Mouse (Mus musculus): ENCODE data around the gene Gstt1. TPM values are rescaled to one million over a fixed set of nuclear protein-coding genes. Genes with fewer than 3 reads are reported as not detected.

Gene Gstt1
- polyA plus RNA-seq, 1 experiment from 2014 or later = 11.6 TPM

GRCm38 (mm10) chr10:75763682-75764518 is 34.5 kb downstream of the Gstt1 start, which contains the start of gene Cabin1:
Gene Cabin1 (minus strand): TSS chr10:75764341.
- H3K27me3 ChIP-seq (replicated peaks; ENCODE audit: control insufficient read depth, insufficient read depth, low read length) = no peaks in the 10 kb centered on the region
- no peak for TF ChIP-seq CTCF (IDR thresholded peaks at IDR 0.05; ENCODE audit: low read depth)

GRCm38 (mm10) chr10:75762413-75762812 is 36.0 kb downstream of the Gstt1 start:
- Histone ChIP-seq H3K36me3 (ENCODE audit: control insufficient read depth, insufficient read depth) (peaks cover 5% of the 10 kb centered on the region; the same call in 1 of the 2 replicates), H3K4me3 (ENCODE audit: low read depth, low read length) (no peak overlapping the region), H3K9ac (ENCODE audit: low read depth, low read length) (no peak overlapping the region), H3K4me2 (replicated peaks; ENCODE audit: low read depth) (no peak overlapping the region), H3K9me3 (ENCODE audit: control insufficient read depth) (no peaks in the 10 kb centered on the region), H3K4me1 (replicated peaks; ENCODE audit: control insufficient read depth, insufficient read depth, low read length) (no peaks in the 10 kb centered on the region), H3K27ac (ENCODE audit: low read depth, low read length) (no peak overlapping the region), H3K27me3 (replicated peaks; ENCODE audit: control insufficient read depth, insufficient read depth, low read length) (no peaks in the 10 kb centered on the region)
- 84% methylated on average over 3 of the region's 3 CpGs for WGBS
- no peak for TF ChIP-seq CTCF (IDR thresholded peaks at IDR 0.05; ENCODE audit: low read depth)
- ATAC-seq = no peak

More at GRCm38 (mm10) chr10:75763682-75764518, 34.5 kb downstream of the Gstt1 start, which contains the start of gene Cabin1:
- Histone ChIP-seq H3K27ac (ENCODE audit: low read depth, low read length) (peak within 1 kb of the TSS; percentile 85), H3K4me3 (ENCODE audit: low read depth, low read length) (peak within 1 kb of the TSS; percentile 80), H3K4me2 (replicated peaks; ENCODE audit: low read depth) (peak within 1 kb of the TSS; percentile 76), H3K4me1 (replicated peaks; ENCODE audit: control insufficient read depth, insufficient read depth, low read length) (no peaks in the 10 kb centered on the region), H3K36me3 (ENCODE audit: control insufficient read depth, insufficient read depth) (no peaks in the 10 kb centered on the region), H3K9me3 (ENCODE audit: control insufficient read depth) (no peaks in the 10 kb centered on the region), H3K9ac (ENCODE audit: low read depth, low read length) (peak within 1 kb of the TSS; percentile 65)
- under 1% methylated on average over 61 of the region's 61 CpGs for WGBS
- ATAC-seq = peak; percentile 99

DNA sequence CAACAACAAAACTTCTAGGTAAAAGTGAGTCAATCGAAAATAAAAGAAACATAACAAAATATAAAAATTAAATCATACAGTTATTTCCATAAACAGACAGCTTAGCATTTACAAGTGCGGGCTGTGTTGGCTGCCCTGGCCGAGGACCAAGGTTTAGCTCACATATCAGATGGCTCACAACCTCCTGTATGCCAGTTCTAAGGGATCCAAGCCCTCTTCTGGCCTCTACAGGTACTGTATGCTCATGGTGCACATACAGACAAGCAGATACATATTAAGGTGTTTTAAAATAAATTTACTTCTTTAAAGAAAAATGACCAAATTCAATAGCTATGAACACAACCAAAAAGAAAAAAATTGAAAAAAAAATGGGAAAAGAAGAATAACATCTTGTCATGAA is 38.1 kb downstream of the Gstt1 start:
- H3K4me3 ChIP-seq (ENCODE audit: low read depth, low read length) = no peak overlapping the region
- H3K27ac ChIP-seq (ENCODE audit: low read depth, low read length) = no peak overlapping the region
- no peaks in the 10 kb centered on the region for H3K9me3 ChIP-seq (ENCODE audit: control insufficient read depth)
- no peaks in the 10 kb centered on the region for H3K4me1 ChIP-seq (replicated peaks; ENCODE audit: control insufficient read depth, insufficient read depth, low read length)
- no peak overlapping the region for H3K4me2 ChIP-seq (replicated peaks; ENCODE audit: low read depth)
- 100% methylated on average over 3 of the region's 3 CpGs for WGBS
- ATAC-seq = no peak
- no peaks in the 10 kb centered on the region for H3K27me3 ChIP-seq (replicated peaks; ENCODE audit: control insufficient read depth, insufficient read depth, low read length)
- no peak overlapping the region for H3K9ac ChIP-seq (ENCODE audit: low read depth, low read length)
- H3K36me3 ChIP-seq (ENCODE audit: control insufficient read depth, insufficient read depth) = peaks cover 12% of the 10 kb centered on the region
- TF ChIP-seq CTCF (IDR thresholded peaks at IDR 0.05; ENCODE audit: low read depth) = peak; percentile 26; the same call in 1 of the 2 replicates

- 87% methylated on average over 11 of the region's 11 CpGs for WGBS
- TF ChIP-seq CTCF (IDR thresholded peaks at IDR 0.05; ENCODE audit: low read depth) = no peak
- Histone ChIP-seq H3K4me1 (replicated peaks; ENCODE audit: control insufficient read depth, insufficient read depth, low read length) (no peaks in the 10 kb centered on the region), H3K9me3 (ENCODE audit: control insufficient read depth) (no peaks in the 10 kb centered on the region), H3K4me2 (replicated peaks; ENCODE audit: low read depth) (no peak overlapping the region), H3K27me3 (replicated peaks; ENCODE audit: control insufficient read depth, insufficient read depth, low read length) (no peaks in the 10 kb centered on the region), H3K36me3 (ENCODE audit: control insufficient read depth, insufficient read depth) (peaks cover 44% of the 10 kb centered on the region), H3K9ac (ENCODE audit: low read depth, low read length) (no peak overlapping the region), H3K27ac (ENCODE audit: low read depth, low read length) (no peak overlapping the region), H3K4me3 (ENCODE audit: low read depth, low read length) (no peak overlapping the region)
- no peak for ATAC-seq
These were observed 41.7 kb downstream of the Gstt1 start for GRCm38 (mm10) chr10:75756719-75757118.

DNA sequence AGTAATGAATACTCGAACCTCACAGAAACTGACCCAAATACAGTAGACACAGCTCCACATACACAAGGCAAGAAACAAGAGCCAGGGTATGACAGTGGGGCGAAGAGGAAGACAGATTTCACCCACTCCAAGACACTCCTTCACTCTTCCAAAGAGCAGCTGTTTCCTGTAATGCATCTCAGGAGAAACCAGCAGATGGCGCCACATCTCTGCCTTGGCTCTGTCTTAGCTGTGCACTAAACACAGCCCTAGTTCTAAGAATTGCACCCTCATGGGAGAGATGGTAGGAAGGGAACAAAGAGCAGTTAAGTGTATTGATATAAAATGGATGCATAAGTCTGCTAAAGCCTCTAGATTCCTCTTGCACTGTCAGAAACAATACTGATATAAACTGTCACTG is 54.4 kb downstream of the Gstt1 start:
- Histone ChIP-seq H3K4me1 (replicated peaks; ENCODE audit: control insufficient read depth, insufficient read depth, low read length) (no peaks in the 10 kb centered on the region), H3K27ac (ENCODE audit: low read depth, low read length) (no peak overlapping the region), H3K9ac (ENCODE audit: low read depth, low read length) (no peak overlapping the region), H3K36me3 (ENCODE audit: control insufficient read depth, insufficient read depth) (peaks cover 81% of the 10 kb centered on the region), H3K9me3 (ENCODE audit: control insufficient read depth) (no peaks in the 10 kb centered on the region), H3K27me3 (replicated peaks; ENCODE audit: control insufficient read depth, insufficient read depth, low read length) (no peaks in the 10 kb centered on the region), H3K4me3 (ENCODE audit: low read depth, low read length) (no peak overlapping the region), H3K4me2 (replicated peaks; ENCODE audit: low read depth) (no peak overlapping the region)
- ATAC-seq = peak; percentile 75
- 49% methylated on average over 3 of the region's 3 CpGs for WGBS
- peak; percentile 99 for TF ChIP-seq CTCF (IDR thresholded peaks at IDR 0.05; ENCODE audit: low read depth)

- Histone ChIP-seq H3K4me3 (ENCODE audit: low read depth, low read length) (no peak overlapping the region), H3K36me3 (ENCODE audit: control insufficient read depth, insufficient read depth) (peaks cover 82% of the 10 kb centered on the region), H3K27ac (ENCODE audit: low read depth, low read length) (no peak overlapping the region), H3K27me3 (replicated peaks; ENCODE audit: control insufficient read depth, insufficient read depth, low read length) (no peaks in the 10 kb centered on the region), H3K4me2 (replicated peaks; ENCODE audit: low read depth) (no peak overlapping the region), H3K9ac (ENCODE audit: low read depth, low read length) (no peak overlapping the region), H3K9me3 (ENCODE audit: control insufficient read depth) (no peaks in the 10 kb centered on the region), H3K4me1 (replicated peaks; ENCODE audit: control insufficient read depth, insufficient read depth, low read length) (no peaks in the 10 kb centered on the region)
- TF ChIP-seq CTCF (IDR thresholded peaks at IDR 0.05; ENCODE audit: low read depth) = no peak
- 90% methylated on average over 12 of the region's 12 CpGs for WGBS
- ATAC-seq = no peak
These were observed 55.0 kb downstream of the Gstt1 start for GRCm38 (mm10) chr10:75743369-75743768.

All from intestine, postnatal 0 days (tissue).